Mouse (Mus musculus) bone marrow, adult 2 months (tissue): ENCODE data around the gene Traf1. TPM values are rescaled to one million over a fixed set of nuclear protein-coding genes. Genes with fewer than 3 reads are reported as not detected.
A peak's percentile ranks its signal among the peaks of the same experiment; 100 is the strongest.

Source experiments
- H3K27ac ChIP-seq: fragments of 200-500 bp; 2 replicates; pipeline ENCODE4 v1.5.1; 2012; ENCODE audit warnings: low read depth, mild to moderate bottlenecking, control low read depth, inconsistent platforms, low read length; ENCODE audit not compliant: control insufficient read depth, poor library complexity, insufficient read depth
- H3K4me1 ChIP-seq: fragments of 200-500 bp; 2 replicates; pipeline ENCODE4 v1.6.1; 2011; ENCODE audit warnings: low read length; ENCODE audit not compliant: control insufficient read depth, insufficient read depth
- H3K4me3 ChIP-seq: fragments of 200-500 bp; replicated peaks from 2 replicates; pipeline ENCODE3; 2011; ENCODE audit warnings: mild to moderate bottlenecking, low read depth, low read length, control low read depth; ENCODE audit not compliant: control insufficient read depth
- CTCF ChIP-seq: fragments of 200-500 bp; IDR thresholded peaks from 2 replicates; pipeline ENCODE4 v1.5.1; 2011; ENCODE audit warnings: low read length, control low read depth; ENCODE audit not compliant: control insufficient read depth, insufficient read depth
- POLR2A ChIP-seq: fragments of 200-500 bp; IDR thresholded peaks from 2 replicates; pipeline ENCODE4 v1.6.1; 2011; ENCODE audit warnings: low read depth, mild to moderate bottlenecking, control low read depth, low read length, borderline replicate concordance; ENCODE audit not compliant: control insufficient read depth
- WGBS: fragments of 180-500 bp; shearing (Covaris S2); methylation state at CpG from one replicate; pipeline ENCODE4 v1.1.7; 2018; 5-methylcytosine and 5-hydroxymethylcytosine counted together
- polyA plus RNA-seq: library from polyadenylated mRNA; stranded (reverse); fragments of >200 nt; gene quantifications from 2 replicates; pipeline ENCODE4 v1.2.4, GENCODE M21; 2011; ENCODE audit warnings: low replicate concordance; ENCODE audit not compliant: missing spikeins, insufficient read depth, insufficient read length

Gene Traf1
- polyA plus RNA-seq, 1 experiment = 9.8 TPM

DNA sequence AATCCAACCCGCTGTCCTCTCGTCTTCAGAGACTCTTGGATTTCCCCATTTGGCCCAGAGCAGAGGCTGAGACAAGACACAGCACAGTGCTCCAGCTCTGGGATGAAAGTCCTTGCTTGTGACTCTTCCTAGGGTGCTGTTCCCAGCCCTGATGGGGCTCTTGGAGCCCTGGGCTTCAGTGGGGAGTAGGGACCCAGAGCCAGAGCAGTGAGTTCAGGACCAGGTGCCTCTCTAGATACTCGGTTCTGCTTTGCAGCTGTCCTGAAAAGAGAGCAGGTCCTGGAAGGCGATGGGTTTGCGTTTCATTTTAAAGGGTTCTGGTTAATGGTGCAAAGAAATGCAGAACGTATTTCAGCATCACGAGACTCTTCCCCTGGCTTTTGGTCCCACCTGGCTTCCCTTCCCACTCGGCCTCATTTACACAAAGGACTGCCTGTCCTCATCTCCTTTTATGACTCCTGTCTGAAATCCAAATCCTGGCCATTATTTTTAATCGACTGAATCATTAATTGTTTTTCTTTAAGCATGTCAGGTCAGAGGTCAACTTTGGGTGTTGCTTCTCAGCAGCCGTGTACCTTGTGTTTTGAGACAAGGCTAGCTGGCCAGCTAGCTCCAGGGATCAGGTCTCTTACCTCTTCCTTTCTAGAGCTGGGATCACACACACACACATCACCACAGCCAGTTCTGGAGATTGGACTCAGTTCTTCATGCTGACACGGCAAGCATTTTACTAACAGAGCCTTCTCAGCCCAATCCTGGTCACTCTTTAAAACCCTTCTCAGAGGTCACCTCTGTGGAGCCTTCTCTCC is 9.7 kb upstream of the Traf1 start:
- Histone ChIP-seq H3K4me3 (no peak overlapping the region), H3K27ac (no peak overlapping the region), H3K4me1 (no peaks in the 10 kb centered on the region; the same call in 1 of the 2 replicates)
- 84% methylated on average over 11 of the region's 11 CpGs for WGBS
- no peak for TF ChIP-seq POLR2A
- TF ChIP-seq CTCF = no peak

DNA sequence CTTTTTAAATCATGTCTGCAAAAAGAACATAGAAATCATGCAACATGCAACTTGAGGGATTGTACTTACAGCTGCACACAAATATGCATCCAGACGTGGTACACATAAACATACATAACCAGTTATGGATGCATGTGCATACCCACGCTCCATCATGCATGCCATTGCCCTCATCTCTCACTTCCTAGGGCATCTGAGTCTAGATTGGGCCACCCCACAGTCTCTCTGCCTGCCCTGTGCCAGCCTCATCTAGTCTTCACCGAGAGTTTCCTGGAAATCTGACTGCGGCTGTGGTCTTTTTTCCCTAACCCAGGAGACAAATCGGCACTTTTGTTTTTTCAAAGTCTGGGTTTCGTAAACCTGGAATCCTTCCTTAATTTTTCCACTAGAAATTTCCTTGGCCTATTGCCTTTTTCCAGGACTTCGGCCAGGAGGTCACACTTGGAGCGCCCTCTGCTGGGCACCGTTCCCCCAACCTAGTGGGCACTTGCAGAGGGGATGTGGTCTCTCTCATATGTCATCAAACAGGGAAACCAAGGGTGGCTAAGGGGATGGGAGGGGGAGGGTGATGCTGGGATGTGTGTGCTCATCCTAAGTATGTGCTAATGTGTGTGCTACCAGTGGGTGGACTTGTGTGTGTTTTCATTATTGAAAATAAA is 8.6 kb upstream of the Traf1 start:
- 26% methylated on average over 9 of the region's 9 CpGs for WGBS
- no peak overlapping the region for H3K27ac ChIP-seq
- TF ChIP-seq CTCF (peak; percentile 78), POLR2A (no peak)

DNA sequence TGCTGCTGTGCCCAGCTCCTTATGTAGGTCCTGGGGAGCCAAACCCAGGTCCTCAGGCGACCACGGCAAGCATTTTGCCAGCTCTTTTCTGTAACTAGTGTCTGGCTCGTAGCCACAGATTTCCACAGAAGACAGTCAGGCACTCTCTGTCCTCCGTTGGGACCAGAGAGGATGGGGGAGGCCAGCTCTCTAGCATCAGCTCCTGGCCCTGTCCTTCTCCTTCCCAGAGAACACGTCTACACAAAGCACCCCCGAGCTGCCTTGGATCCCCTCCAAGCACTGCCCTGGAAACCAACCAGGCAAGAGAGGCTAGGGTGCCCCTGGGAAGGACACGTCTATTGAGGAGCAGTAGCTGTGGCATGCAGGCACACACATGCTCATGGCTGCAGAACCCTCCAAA is 7.6 kb upstream of the Traf1 start:
- 68% methylated on average over 7 of the region's 7 CpGs for WGBS
- TF ChIP-seq POLR2A (no peak), CTCF (no peak)
- no peak overlapping the region for H3K27ac ChIP-seq
- H3K4me3 ChIP-seq = no peak overlapping the region
- H3K4me1 ChIP-seq = peaks cover 4% of the 10 kb centered on the region; the same call in 1 of the 2 replicates

More for the DNA sequence above, 8.6 kb upstream of the Traf1 start:
- H3K4me1 ChIP-seq = peaks cover 2% of the 10 kb centered on the region; the same call in 1 of the 2 replicates
- no peak overlapping the region for H3K4me3 ChIP-seq

DNA sequence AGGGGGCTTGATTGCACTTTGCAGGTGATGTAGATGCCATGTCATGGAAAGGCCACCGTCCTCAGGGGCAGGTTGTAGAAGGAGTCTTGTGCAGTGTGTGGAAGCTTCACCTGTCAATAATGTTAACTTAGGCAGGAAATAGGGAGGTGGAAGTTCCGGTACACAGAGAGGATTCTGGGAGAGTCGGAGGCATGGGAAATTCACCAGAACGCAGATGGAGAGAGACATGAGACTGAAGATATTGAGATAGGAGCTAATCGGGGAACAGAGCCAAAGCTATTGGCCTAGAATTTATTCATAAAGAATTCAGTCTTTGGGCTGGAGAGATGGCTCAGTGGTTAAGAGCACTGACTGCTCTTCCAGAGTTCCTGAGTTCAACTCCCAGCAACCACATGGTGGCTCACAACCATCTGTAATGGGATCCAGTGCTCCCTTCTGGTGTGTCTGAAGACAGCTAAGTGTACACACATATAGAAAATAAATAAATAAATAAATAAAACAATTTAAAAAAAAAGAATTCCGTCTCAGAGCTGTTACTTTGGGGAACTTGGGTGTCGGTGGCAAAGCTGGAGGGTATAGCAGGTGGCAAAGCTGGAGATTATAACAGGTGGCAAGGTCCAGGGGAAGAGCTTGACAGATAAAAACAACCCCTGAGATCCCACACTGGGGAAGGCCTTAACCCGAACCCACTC is 4.8 kb upstream of the Traf1 start:
- no peak overlapping the region for H3K4me3 ChIP-seq
- no peak for TF ChIP-seq POLR2A
- no peak for TF ChIP-seq CTCF
- no peak overlapping the region for H3K27ac ChIP-seq
- H3K4me1 ChIP-seq = peaks cover 5% of the 10 kb centered on the region; the same call in 1 of the 2 replicates
- WGBS = 73% methylated on average over 8 of the region's 8 CpGs

DNA sequence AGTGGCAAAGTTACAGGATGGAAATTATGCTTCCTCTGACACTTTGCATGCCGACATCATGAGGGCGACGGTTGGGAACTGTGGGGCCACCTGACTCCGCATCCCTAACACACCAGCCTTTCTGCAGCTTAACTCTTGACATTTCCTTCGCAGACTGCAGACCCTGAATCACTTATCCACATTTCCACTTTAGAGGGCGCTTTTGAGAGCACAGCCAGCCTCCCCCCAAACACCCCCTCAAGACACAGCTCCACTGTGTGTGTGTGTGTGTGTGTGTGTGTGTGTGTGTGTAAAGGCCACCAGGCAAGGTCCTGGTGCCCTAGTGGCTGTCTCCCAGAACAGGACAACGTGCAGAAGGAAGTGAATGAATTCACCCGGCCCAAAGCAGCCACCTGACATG is 4.2 kb upstream of the Traf1 start:
- H3K4me3 ChIP-seq = no peak overlapping the region
- TF ChIP-seq POLR2A (no peak), CTCF (no peak)
- WGBS = 63% methylated on average over 8 of the region's 8 CpGs
- H3K4me1 ChIP-seq = peaks cover 6% of the 10 kb centered on the region; the same call in 1 of the 2 replicates
- peak overlapping the region; percentile 16; the same call in 1 of the 2 replicates for H3K27ac ChIP-seq

DNA sequence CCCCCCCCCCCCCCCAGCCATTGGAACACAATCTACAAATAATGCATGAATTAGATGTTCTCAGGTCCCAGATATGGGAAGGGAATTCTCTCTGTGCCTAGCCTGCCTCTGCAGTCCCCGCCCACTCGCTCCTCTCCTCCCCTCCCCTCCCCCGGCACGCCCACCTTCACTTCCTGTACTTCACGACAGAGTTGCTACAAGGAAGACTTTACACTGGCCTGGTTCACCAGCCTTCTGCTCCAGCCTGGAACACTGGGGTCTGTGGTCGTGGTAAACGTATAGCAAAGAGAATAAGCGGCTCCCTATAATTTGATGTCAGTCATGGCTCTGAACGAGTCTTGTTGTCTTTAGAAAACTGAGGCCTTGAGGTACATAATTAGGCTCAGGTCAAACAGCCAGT is 3.7 kb upstream of the Traf1 start:
- peaks cover 6% of the 10 kb centered on the region; the same call in 1 of the 2 replicates for H3K4me1 ChIP-seq
- 15% methylated on average over 9 of the region's 9 CpGs for WGBS
- H3K4me3 ChIP-seq = peak overlapping the region; percentile 20
- TF ChIP-seq CTCF (no peak), POLR2A (peak; percentile 29; the same call in 1 of the 2 replicates)
- H3K27ac ChIP-seq = peak overlapping the region; percentile 16; the same call in 1 of the 2 replicates

DNA sequence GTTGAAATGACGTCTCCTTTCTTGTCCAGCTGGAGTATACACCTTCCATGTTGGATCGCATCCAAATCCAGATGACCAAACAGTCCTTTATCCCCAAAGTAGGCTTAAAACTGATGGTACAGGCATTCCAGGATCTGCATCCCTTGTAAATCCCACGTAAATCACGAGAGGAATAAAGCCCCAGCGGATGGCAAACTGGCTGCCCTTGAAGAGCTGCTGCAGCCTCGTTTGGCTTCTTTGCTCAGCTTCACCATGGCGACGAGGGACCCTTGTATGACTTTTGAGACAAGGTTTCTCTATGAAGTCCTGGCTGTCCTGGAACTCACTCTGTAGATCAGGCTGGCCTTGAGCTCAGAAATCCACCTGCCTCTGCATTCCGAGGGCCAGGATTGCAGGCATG is 3.1 kb upstream of the Traf1 start:
- Histone ChIP-seq H3K4me3 (no peak overlapping the region), H3K27ac (no peak overlapping the region), H3K4me1 (peaks cover 6% of the 10 kb centered on the region; the same call in 1 of the 2 replicates)
- TF ChIP-seq CTCF (no peak), POLR2A (no peak)
- WGBS = 78% methylated on average over 9 of the region's 9 CpGs

DNA sequence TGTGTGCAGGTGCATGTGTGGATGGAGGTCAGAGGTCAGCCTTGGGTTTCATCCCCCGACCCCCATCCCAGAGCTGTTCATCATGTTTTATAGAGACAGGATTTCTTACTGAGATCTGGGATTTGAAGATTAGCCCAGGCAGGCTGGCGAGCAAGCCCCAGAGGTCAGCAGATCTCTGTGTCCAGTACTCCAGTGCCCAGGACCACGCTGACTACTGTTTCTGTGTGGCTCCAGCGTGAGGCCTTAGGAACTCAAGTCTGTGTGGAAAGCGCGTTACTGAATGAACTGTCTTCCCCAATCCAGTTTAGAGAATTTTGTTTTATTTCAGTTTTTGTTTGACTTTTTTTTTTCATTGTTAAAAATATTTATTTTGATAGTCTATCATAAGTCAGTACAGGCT is 2.7 kb upstream of the Traf1 start:
- 81% methylated on average over 6 of the region's 6 CpGs for WGBS
- Histone ChIP-seq H3K4me1 (peaks cover 6% of the 10 kb centered on the region; the same call in 1 of the 2 replicates), H3K4me3 (no peak overlapping the region), H3K27ac (peak overlapping the region; percentile 71; the same call in 1 of the 2 replicates)
- TF ChIP-seq POLR2A (no peak), CTCF (no peak)
